Mouse (Mus musculus) embryo, embryonic 11 days (tissue): ENCODE data around the gene C2.

ENCODE experiments used
- DNase-seq: peaks from one replicate; pipeline ENCODE4 v3.0.0-alpha.2; 2015

The C2 gene

GRCm38 (mm10) chr17:34898160-34898586 is at the start of gene C2, which contains the start of gene Ehmt2:
C2 (minus strand) TSS chr17:34898265.
Ehmt2 (plus strand) TSS chr17:34898469.
- DNase-seq: peak; percentile 91

GRCm38 (mm10) chr17:34947606-34948005 is 49.5 kb upstream of the C2 start:
- DNase-seq: peak; percentile 58

DNA sequence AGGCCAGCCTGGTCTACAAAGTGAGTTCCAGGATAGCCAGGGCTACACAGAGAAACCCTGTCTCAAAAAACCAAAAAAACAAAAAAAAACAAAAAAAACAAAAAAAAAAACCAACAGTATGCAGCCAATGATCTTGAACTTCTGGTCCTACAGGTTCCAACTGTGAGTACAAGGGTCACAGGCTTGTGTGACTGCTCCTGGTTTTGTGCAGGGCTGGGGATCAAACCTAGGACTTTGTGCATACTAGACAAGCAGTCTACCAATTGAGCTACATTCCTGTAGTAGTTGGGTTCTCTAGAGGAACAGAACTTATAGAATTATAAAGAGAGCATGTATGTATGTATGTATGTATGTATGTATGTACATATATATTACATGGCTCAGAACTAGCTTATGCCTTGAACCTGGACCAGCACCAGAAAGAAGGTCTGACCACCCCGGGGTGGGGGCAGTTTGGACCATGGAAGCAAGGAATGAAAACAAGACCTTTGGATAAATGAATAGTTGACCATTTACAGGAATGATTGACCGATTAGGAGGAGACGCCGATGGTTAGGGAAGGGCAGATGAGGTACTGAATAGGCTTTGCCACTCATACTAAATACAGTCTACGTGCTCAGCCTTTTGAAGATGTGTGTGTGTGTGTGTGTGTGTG is 48.5 kb upstream of the C2 start:
- no peak for DNase-seq

GRCm38 (mm10) chr17:34944362-34944761 is 46.3 kb upstream of the C2 start:
- no peak for DNase-seq

DNA sequence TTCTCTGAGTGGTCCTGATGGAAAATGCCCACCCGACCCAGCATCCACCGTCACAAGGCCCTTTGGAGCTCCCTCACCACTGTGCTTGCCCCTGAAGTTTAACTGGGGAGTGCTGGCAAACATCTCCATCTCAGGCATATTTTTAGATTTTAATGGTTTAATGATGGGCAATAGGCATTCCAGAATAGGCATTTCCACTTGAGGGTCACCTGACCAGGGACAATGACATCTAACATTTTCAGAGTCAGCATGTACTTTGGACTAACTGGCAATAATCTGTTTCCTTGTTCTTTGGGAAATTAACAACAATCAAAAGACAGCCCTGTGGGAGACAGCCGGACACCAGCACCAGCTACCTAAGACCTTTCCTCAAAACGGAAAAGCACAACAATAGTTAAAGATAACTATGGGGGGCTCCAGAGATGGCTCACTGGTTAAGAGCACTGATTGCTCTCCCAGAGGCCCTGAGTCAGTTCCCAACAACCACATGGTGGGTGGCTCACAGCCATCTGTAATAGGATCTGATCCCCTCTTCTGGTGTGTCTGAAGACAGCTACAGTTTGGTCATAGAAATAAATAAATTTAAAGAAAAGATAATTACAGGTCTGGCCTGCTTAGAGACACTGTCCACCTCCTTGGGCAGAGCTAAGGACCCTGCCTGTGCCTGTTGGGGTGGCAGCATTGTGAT is 45.2 kb upstream of the C2 start:
- no peak for DNase-seq

GRCm38 (mm10) chr17:34941344-34942041 is 43.4 kb upstream of the C2 start:
- peak; percentile 67 for DNase-seq

- DNase-seq: no peak
Measured at GRCm38 (mm10) chr17:34937960-34938505, 40.0 kb upstream of the C2 start.

DNA sequence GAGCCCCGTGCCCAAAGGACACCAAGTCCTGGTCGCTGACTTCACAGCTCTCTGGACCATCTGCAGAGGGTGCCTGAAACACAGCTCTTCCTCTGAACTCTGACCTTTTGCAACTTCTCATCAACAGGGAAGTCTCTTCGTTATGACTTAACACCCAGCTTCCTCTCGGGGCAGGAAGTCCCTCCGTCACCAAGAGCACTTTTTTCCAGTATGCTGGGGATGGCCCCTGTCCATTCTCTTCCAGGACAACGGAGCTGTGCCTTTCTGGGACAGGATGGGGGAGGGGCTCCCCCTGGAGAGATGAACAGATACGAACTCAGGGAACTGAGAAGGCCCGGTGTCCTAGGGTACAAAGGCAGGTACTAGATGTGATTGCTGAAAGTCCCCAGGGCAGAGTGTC is 36.8 kb upstream of the C2 start:
- DNase-seq: no peak

GRCm38 (mm10) chr17:34934031-34934430 is 36.0 kb upstream of the C2 start:
- DNase-seq: no peak

DNA sequence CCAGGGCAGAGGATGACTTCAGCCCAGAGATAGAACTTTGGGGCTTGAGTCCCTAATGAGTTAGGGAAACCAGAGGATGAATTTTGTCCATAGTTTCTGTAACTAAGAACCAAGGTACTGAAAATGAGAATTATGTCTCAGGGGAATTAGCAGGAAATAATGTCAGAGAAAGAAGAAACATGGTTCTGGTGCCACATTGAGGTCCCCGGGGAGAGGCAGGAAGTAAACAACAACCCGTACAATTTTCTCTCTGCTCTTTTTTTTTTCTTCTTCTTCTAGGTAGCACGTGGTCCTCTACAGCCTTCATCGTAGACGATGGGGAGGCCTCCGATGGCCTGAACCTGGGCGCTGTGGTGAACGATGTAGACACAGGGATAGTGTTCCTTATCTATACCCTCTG is 34.2 kb upstream of the C2 start:
- DNase-seq: no peak

DNA sequence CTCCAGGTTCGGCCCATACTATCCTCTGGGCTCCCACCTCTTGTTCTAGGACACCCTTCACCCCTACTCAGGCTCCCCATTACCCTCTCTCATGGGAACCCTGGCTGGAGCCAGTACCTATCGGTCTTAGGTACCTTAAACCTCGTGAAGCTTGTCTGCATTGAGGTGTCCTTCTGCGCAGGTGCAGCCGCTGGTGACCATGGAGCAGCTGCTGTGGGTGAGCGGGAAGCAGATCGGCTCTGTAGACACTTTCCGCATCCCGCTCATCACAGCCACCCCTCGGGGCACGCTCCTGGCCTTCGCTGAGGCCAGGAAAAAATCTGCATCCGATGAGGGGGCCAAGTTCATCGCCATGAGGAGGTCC is 33.7 kb upstream of the C2 start:
- no peak for DNase-seq

DNA sequence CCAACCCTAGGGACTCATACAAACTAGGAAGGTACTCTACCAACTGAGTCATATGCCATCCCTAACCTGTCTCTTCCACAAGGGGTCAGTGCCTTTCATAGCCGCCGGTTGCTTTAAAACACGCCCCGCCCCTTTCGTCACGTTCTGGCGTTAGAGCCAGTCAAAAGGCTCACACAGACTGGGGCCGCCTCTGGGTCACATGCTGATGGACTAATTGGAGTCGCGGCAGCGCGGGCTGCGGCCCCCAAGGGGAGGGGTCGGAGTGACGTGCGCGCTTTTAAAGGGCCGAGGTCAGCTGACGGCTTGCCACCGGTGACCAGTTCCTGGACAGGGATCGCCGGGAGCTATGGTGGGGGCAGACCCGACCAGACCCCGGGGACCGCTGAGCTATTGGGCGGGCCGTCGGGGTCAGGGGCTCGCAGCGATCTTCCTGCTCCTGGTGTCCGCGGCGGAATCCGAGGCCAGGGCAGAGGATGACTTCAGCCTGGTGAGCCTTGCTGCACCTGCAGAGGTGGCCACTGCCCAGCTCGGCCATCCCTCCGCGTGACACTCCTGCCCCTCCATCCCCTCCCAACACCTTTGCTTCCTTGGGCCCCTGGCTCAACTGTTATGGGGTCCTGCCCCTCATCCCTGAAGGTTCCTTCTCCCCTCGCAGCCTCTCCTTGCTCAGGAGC is 33.1 kb upstream of the C2 start, which contains the start of gene Neu1:
TSS of gene Neu1 (plus strand) at position 193 of the 674 bp plus-strand sequence.
- DNase-seq: peak; percentile 100

DNA sequence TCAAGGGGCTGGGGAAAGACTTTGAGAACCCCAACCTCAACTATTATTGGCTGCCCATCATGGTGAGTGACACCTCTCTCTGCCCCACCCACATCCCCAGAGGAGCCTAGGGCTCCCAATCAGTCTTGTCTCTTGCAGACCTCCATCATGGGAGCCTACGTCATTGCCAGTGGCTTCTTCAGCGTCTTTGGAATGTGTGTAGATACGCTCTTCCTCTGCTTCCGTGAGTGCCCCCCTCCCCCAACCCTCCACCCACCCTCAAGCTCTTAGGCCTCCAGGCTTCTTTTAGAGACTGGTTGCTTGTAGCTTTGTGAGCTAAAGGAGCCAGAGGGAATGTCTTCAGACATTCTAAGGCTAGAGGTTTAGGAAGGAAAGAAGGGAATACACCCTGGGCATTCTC is 30.8 kb upstream of the C2 start:
- no peak for DNase-seq

- DNase-seq: no peak
Measured at GRCm38 (mm10) chr17:34927306-34928019, 29.4 kb upstream of the C2 start.

GRCm38 (mm10) chr17:34924258-34924657 is 26.2 kb upstream of the C2 start:
- no peak for DNase-seq

- no peak for DNase-seq
Measured at GRCm38 (mm10) chr17:34922939-34923338, 24.9 kb upstream of the C2 start.

DNA sequence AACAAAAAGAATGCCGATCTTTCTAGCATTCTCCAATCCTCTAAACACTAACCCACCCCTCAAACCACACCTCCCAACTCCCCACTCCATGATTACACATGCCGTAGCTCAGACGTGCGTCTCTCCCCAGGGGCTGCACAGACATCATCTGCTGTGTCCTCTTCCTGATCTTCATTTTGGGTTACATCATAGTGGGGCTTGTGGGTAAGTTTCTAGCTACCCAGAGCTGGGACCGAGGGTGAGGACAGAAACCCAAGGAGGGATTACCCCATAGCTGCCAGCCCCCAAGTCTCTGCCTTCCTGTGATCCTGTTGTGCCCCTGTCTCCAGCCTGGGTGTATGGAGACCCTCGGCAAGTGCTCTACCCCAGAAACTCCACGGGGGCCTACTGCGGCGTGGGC is 19.1 kb upstream of the C2 start:
- DNase-seq: no peak

DNA sequence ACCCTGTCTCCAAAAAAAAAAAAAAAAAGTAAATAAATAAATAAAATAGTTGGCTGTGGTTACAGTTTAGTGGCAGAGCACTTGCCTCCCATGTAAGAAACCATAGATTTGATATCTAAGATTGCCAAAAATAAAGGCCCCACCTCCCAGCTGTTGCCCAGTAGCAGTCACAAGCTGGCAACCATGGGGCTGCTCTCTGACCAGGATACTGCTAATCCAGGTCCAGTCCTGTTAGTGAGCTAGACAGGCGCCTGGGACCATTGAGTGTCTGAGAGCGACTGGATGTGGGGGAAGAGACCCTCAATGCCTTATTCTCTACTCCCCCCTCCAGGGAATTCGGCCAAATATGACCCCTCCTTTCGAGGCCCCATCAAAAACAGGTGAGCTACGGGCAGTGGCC is 18.3 kb upstream of the C2 start:
- no peak for DNase-seq

DNA sequence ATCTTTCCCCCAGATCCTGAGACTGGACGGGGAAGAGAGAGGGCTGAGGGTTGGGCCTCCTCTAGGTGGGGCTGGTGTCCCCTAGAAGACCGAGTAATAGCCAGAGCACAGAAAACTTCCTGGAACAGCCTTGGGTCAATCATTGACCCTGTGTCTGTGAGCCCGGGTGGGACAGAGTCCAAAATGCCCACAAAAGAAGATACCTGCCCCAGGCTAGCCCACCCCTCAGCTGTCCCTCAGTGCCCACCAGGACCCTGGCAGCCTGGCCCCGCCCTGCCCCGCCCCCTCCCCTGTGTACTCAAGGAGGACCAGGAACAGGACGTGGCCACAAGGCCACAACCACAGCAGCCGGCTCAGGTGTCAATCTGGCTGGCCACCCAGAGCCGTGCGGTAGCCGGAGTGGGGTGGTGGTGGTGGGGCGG is 17.4 kb upstream of the C2 start:
- DNase-seq: peak; percentile 65

DNA sequence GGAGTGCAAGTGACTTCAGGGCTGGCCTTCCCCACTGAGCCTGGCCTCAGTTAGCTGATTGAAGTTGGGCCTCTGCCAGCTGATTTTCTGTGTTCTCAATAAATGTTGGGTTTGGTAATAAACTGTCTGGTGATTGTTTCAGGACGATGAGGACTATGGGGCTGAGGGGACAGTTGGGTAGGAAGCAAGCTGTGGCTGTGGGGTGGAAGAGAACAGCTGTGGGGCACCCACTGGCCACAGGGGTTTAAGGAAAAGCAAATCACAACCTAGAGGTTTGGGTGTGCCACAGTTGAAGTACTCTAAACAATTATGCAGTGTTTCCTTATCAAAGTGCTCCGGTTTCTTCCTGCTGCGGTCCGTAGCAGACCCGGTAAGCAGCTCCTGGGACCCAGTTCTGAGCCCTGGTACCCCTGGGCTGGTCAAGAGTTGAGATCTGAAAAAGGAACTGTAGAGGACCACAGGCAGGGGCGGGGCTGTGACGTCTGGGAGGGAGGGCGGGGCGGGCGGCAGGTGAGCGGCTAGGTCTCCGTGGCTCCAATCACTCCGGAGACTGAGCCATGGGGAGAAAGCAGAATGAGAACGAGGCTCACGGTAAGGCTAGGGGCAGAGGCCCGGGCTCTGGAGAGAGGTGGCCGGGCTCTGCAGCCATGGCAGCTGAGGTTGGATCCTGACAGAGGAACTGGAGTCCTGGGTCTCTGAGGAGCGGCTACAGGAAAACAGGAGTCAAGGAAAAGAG is 16.0 kb upstream of the C2 start, which contains the start of gene Slc44a4:
TSS of gene Slc44a4 (plus strand) at position 537 of the 736 bp plus-strand sequence.
- DNase-seq: no peak

DNA sequence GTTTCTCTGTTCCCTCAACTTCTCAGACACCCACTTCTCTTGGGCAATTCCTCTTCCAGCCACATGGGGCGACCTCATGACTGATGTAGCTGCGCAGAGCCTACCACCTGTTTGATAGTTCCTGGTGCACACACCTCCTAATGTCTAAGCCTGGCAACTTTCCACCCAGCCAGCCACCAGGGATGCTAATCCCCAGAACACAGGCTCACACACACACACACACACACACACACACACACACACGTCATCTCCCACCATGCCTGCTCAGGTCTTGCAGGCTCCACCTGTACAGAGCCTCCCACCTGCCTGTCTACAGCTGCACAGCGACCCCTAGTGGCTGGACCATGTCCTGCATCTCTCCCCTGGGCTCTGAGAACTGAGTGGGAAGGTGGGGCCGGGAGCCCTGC is 13.9 kb upstream of the C2 start:
- peak; percentile 73 for DNase-seq

DNA sequence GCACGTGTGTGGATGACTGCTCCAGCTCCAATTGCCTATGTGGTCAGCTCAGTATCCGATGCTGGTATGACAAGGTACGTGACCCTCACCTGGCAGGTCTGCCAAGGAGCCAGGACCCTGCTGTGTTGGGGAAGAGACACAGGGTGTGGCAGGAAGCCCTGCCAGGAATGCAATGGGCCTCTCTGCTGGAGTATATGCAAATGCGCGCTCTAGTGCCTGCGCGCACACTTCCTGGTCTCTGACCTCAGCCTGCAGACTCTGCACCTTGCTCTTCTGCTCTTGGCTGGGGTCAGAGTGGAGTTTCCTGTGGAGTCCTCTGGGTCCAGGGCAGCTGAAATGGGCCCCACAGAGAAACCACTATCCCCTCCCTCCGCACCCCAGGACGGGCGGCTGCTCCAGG is 12.9 kb upstream of the C2 start:
- no peak for DNase-seq
